Mouse (Mus musculus) gastrocnemius, adult 2 months (tissue): ENCODE measurements at regions not wholly inside any gene's neighbourhood (a gene's known extent, or its start where the extent isn't known, plus 50 kb on each side); places are given as distances from the start of the nearest gene placed in this dataset.

Experiments used
- DNase-seq: peaks from one replicate; pipeline ENCODE4 v3.0.0; 2022
- H3K27ac ChIP-seq: fragments of 200-600 bp; 2 replicates; pipeline ENCODE4 v1.8.1; 2022; ENCODE audit warnings: mild to moderate bottlenecking
- H3K4me3 ChIP-seq: fragments of 200-600 bp; 2 replicates; pipeline ENCODE4 v1.8.1; 2022; ENCODE audit warnings: mild to moderate bottlenecking, moderate library complexity
- CTCF ChIP-seq: fragments of 200-600 bp; IDR thresholded peaks from 2 replicates; pipeline ENCODE4 v1.8.1; 2022; ENCODE audit warnings: antibody characterized with exemption, mild to moderate bottlenecking, moderate library complexity
- intact Hi-C: fragments of 180-260 bp; cut with DNase I; formaldehyde crosslinking; loops from one replicate; pipeline ENCODE4 v1.15.1; 2025

GRCm38 (mm10) chr11:93808431-93808830 lies 77.1 kb downstream of the Utp18 start:
- no peak overlapping the region for H3K27ac ChIP-seq
- H3K4me3 ChIP-seq: no peak overlapping the region
- intact Hi-C loops: no loop called here
- no peak for DNase-seq
- TF ChIP-seq CTCF: no peak

GRCm38 (mm10) chr11:93807205-93807604 lies 78.4 kb downstream of the Utp18 start:
- TF ChIP-seq CTCF: no peak
- intact Hi-C loops: no loop called here
- DNase-seq: no peak
- Histone ChIP-seq H3K4me3 (no peak overlapping the region), H3K27ac (no peak overlapping the region)

GRCm38 (mm10) chr11:93771143-93771940 lies 114.2 kb downstream of the Utp18 start:
- Histone ChIP-seq H3K4me3 (no peak overlapping the region), H3K27ac (no peak overlapping the region)
- no peak for TF ChIP-seq CTCF
- intact Hi-C loops: no loop called here
- DNase-seq: no peak

GRCm38 (mm10) chr11:93765961-93766360 lies 119.6 kb downstream of the Utp18 start:
- DNase-seq: no peak
- no peak overlapping the region for H3K4me3 ChIP-seq
- TF ChIP-seq CTCF: no peak
- H3K27ac ChIP-seq: no peak overlapping the region
- intact Hi-C loops: no loop called here

GRCm38 (mm10) chr11:93762832-93763530 lies 122.6 kb downstream of the Utp18 start:
- no peak for DNase-seq
- TF ChIP-seq CTCF: peak; percentile 22
- no peak overlapping the region for H3K27ac ChIP-seq
- H3K4me3 ChIP-seq: no peak overlapping the region
- intact Hi-C loops: no loop called here

- no peak for DNase-seq
- Histone ChIP-seq H3K4me3 (no peak overlapping the region), H3K27ac (no peak overlapping the region)
- no peak for TF ChIP-seq CTCF
- intact Hi-C loops: no loop called here
Observed at GRCm38 (mm10) chr11:93757825-93758224, 127.7 kb downstream of the Utp18 start.

GRCm38 (mm10) chr11:93736618-93737017 lies 148.9 kb downstream of the Utp18 start:
- Histone ChIP-seq H3K4me3 (no peak overlapping the region), H3K27ac (no peak overlapping the region)
- intact Hi-C loops: no loop called here
- TF ChIP-seq CTCF: no peak
- no peak for DNase-seq

- H3K4me3 ChIP-seq: no peak overlapping the region
- intact Hi-C loops: no loop called here
- no peak for TF ChIP-seq CTCF
- DNase-seq: no peak
- H3K27ac ChIP-seq: no peak overlapping the region
Observed at GRCm38 (mm10) chr11:93733568-93734185, 151.9 kb downstream of the Utp18 start.

GRCm38 (mm10) chr11:93729119-93729518 lies 156.4 kb downstream of the Utp18 start:
- no peak for TF ChIP-seq CTCF
- Histone ChIP-seq H3K27ac (no peak overlapping the region), H3K4me3 (no peak overlapping the region)
- intact Hi-C loops: no loop called here
- DNase-seq: no peak

- no peak for TF ChIP-seq CTCF
- no peak overlapping the region for H3K27ac ChIP-seq
- no peak for DNase-seq
- no peak overlapping the region for H3K4me3 ChIP-seq
- intact Hi-C loops: no loop called here
Observed at GRCm38 (mm10) chr11:93725242-93725641, 160.3 kb downstream of the Utp18 start.

GRCm38 (mm10) chr11:93719141-93719540 lies 166.4 kb downstream of the Utp18 start:
- no peak for TF ChIP-seq CTCF
- Histone ChIP-seq H3K4me3 (no peak overlapping the region), H3K27ac (no peak overlapping the region)
- intact Hi-C loops: no loop called here
- DNase-seq: no peak

GRCm38 (mm10) chr11:93709686-93710085 lies 175.9 kb downstream of the Utp18 start:
- intact Hi-C loops: no loop called here
- no peak for DNase-seq
- TF ChIP-seq CTCF: no peak
- Histone ChIP-seq H3K27ac (no peak overlapping the region), H3K4me3 (no peak overlapping the region)

GRCm38 (mm10) chr11:93696982-93697541 lies 188.5 kb downstream of the Utp18 start:
- no peak for DNase-seq
- no peak overlapping the region for H3K27ac ChIP-seq
- no peak for TF ChIP-seq CTCF
- intact Hi-C loops: no loop called here
- H3K4me3 ChIP-seq: no peak overlapping the region
